Mouse (Mus musculus) heart, postnatal 0 days (tissue): ENCODE measurements around the gene Slc20a1. TPM values are rescaled to one million over a fixed set of nuclear protein-coding genes. Genes with fewer than 3 reads are reported as not detected.

ENCODE experiments used
- ATAC-seq: fragments of 200-750 bp; cut with Nextera tagmentation; 2 replicates; pipeline ENCODE4 v1.8.0; 2017; ENCODE audit warnings: low read depth, moderate number of reproducible peaks, moderate library complexity; ENCODE audit not compliant: insufficient read depth
- DNase-seq: peaks from one replicate; pipeline ENCODE4 v3.0.0-alpha.2; 2016; ENCODE audit warnings: low spot score
- H3K27ac ChIP-seq: fragments of 300-500 bp; sonication (generic); 2 replicates; pipeline ENCODE4 v1.5.1; 2014; ENCODE audit warnings: low read depth, mild to moderate bottlenecking
- H3K27me3 ChIP-seq: fragments of 300-500 bp; sonication (generic); 2 replicates; pipeline ENCODE4 v1.6.1; 2014; ENCODE audit warnings: low read length, mixed read lengths; ENCODE audit not compliant: control insufficient read depth, insufficient read depth
- H3K36me3 ChIP-seq: fragments of 300-500 bp; sonication (generic); replicated peaks from 2 replicates; pipeline ENCODE4 v1.6.1; 2014; ENCODE audit warnings: low read length, mixed read lengths; ENCODE audit not compliant: control insufficient read depth, insufficient read depth
- H3K4me1 ChIP-seq: fragments of 300-500 bp; sonication (generic); 2 replicates; pipeline ENCODE4 v1.6.1; 2014; ENCODE audit warnings: antibody characterized with exemption; ENCODE audit not compliant: control insufficient read depth, insufficient read depth
- H3K4me2 ChIP-seq: fragments of 300-500 bp; sonication (generic); 2 replicates; pipeline ENCODE4 v1.6.1; 2014; ENCODE audit warnings: low read depth, mild to moderate bottlenecking, low read length, moderate library complexity
- H3K4me3 ChIP-seq: fragments of 300-500 bp; sonication (generic); 2 replicates; pipeline ENCODE4 v1.5.1; 2014; ENCODE audit warnings: low read depth, low read length
- H3K9ac ChIP-seq: fragments of 300-500 bp; sonication (generic); replicated peaks from 2 replicates; pipeline ENCODE4 v1.6.1; 2014; ENCODE audit warnings: low read depth, low read length, mixed read lengths
- H3K9me3 ChIP-seq: fragments of 300-500 bp; sonication (generic); replicated peaks from 2 replicates; pipeline ENCODE4 v1.6.1; 2016; ENCODE audit warnings: low read length; ENCODE audit not compliant: control insufficient read depth
- CTCF ChIP-seq: IDR thresholded peaks from 2 replicates; pipeline ENCODE4 v1.5.1; 2016; ENCODE audit warnings: antibody characterized with exemption, control low read depth, low read depth
- EP300 ChIP-seq: IDR thresholded peaks from 2 replicates; pipeline ENCODE4 v1.6.1; 2016; ENCODE audit warnings: antibody characterized with exemption, low read depth
- WGBS: fragments of 180-500 bp; shearing (Covaris S2); extraction: QIAGEN DNeasy Blood & Tissue Kit; methylation state at CpG from one replicate; pipeline ENCODE4 v1.1.7; 2014; 5-methylcytosine and 5-hydroxymethylcytosine counted together
- polyA plus RNA-seq: library from polyadenylated mRNA; unstranded; fragments of >200 nt; fragmentation: Nextera tagmentation; extraction: Ambion mirVana; gene quantifications from 2 replicates; pipeline ENCODE4 v1.2.1, GENCODE M21; 2015
- total RNA-seq: library from RNA; depleted of rRNA; stranded (reverse); fragments of >200 nt; gene quantifications from 2 replicates; pipeline ENCODE4 v1.2.3, GENCODE M21; 2014; ENCODE audit warnings: low replicate concordance

Gene Slc20a1
- total and polyA plus RNA-seq, 2 experiments from 2014 or later = 8.7 to 37.1 TPM

DNA sequence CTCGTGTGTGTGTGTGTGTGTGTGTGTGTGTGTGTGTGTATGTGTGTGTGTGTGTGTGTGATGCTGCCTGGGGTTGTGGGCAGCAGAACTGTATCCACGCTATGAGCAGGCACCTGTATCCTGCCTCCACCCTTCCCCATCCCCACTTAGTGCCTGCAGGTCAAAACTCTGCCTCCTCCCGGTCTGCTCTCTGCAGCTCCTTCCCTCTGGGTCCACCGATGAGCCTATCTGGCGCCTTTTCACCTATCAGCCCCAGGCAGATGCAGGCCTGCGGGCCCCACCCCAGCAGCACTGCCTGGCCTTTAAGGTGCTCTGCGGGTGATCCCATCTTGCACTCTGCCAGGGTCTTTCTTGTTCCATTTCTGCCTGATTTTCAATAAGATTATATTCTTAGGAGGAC is 29.1 kb downstream of the Slc20a1 start:
- Histone ChIP-seq H3K4me3 (no peak overlapping the region), H3K9me3 (0 out of 2 replicates have a peak, but pooled peaks cover 6% of the 10 kb centered on the region), H3K36me3 (no peaks in the 10 kb centered on the region), H3K4me2 (no peak overlapping the region), H3K27ac (no peak overlapping the region), H3K9ac (no peak overlapping the region), H3K27me3 (no peaks in the 10 kb centered on the region), H3K4me1 (no peaks in the 10 kb centered on the region)
- WGBS = 65% methylated on average over 6 of the region's 7 CpGs
- TF ChIP-seq CTCF (no peak), EP300 (no peak)
- no peak for ATAC-seq
- no peak for DNase-seq

GRCm38 (mm10) chr2:129228571-129228970 is 30.0 kb downstream of the Slc20a1 start:
- no peak for ATAC-seq
- Histone ChIP-seq H3K4me3 (no peak overlapping the region), H3K27ac (no peak overlapping the region), H3K36me3 (no peaks in the 10 kb centered on the region), H3K4me2 (no peak overlapping the region), H3K4me1 (no peaks in the 10 kb centered on the region), H3K9ac (no peak overlapping the region), H3K9me3 (0 out of 2 replicates have a peak, but pooled peaks cover 6% of the 10 kb centered on the region), H3K27me3 (no peaks in the 10 kb centered on the region)
- TF ChIP-seq CTCF = no peak
- no peak for TF ChIP-seq EP300
- DNase-seq = no peak
- 87% methylated on average over 4 of the region's 4 CpGs for WGBS

- Histone ChIP-seq H3K27ac (no peak overlapping the region), H3K4me3 (no peak overlapping the region), H3K36me3 (no peaks in the 10 kb centered on the region), H3K4me1 (no peaks in the 10 kb centered on the region), H3K4me2 (no peak overlapping the region), H3K27me3 (no peaks in the 10 kb centered on the region), H3K9ac (no peak overlapping the region), H3K9me3 (0 out of 2 replicates have a peak, but pooled peaks cover 6% of the 10 kb centered on the region)
- ATAC-seq = no peak
- 92% methylated on average over 7 of the region's 7 CpGs for WGBS
- no peak for DNase-seq
- TF ChIP-seq CTCF (no peak), EP300 (no peak)
These were observed 30.8 kb downstream of the Slc20a1 start for GRCm38 (mm10) chr2:129229316-129229715.

GRCm38 (mm10) chr2:129232023-129232422 is 33.5 kb downstream of the Slc20a1 start:
- WGBS = 50% methylated on average over 4 of the region's 4 CpGs
- no peaks in the 10 kb centered on the region for H3K36me3 ChIP-seq
- no peaks in the 10 kb centered on the region for H3K27me3 ChIP-seq
- no peak for DNase-seq
- TF ChIP-seq CTCF = no peak
- TF ChIP-seq EP300 = no peak
- no peak for ATAC-seq
- 0 out of 2 replicates have a peak, but pooled peaks cover 6% of the 10 kb centered on the region for H3K9me3 ChIP-seq
- H3K4me3 ChIP-seq = no peak overlapping the region
- no peak overlapping the region for H3K4me2 ChIP-seq
- H3K27ac ChIP-seq = no peak overlapping the region
- no peaks in the 10 kb centered on the region for H3K4me1 ChIP-seq
- no peak overlapping the region for H3K9ac ChIP-seq

DNA sequence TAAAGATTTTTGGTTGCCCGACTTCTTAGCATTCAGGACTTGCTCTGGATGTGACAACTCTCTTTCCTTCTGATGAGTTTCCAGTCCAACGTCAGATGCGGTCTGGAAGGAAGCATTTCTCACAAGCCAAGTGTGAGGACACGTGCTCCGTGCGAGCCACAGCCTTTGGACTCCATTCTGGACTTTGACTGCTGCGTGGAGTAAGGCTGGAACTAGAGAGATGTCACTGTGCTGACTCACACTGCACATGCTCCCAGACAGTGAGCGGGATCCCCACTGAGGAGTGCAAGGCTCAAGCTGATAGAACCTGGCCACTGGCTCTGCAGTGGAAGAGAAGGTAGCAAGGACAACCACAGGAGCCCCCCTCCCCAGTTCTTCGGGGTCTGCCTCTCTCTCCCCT is 33.9 kb downstream of the Slc20a1 start:
- H3K27me3 ChIP-seq = no peaks in the 10 kb centered on the region
- no peak overlapping the region for H3K27ac ChIP-seq
- TF ChIP-seq EP300 (no peak), CTCF (no peak)
- no peak overlapping the region for H3K4me2 ChIP-seq
- ATAC-seq (no peak), DNase-seq (no peak)
- no peaks in the 10 kb centered on the region for H3K4me1 ChIP-seq
- H3K36me3 ChIP-seq = no peaks in the 10 kb centered on the region
- WGBS = 74% methylated on average over 9 of the region's 9 CpGs
- H3K9ac ChIP-seq = no peak overlapping the region
- 0 out of 2 replicates have a peak, but pooled peaks cover 6% of the 10 kb centered on the region for H3K9me3 ChIP-seq
- no peak overlapping the region for H3K4me3 ChIP-seq

GRCm38 (mm10) chr2:129233218-129233617 is 34.7 kb downstream of the Slc20a1 start:
- 89% methylated on average over 1 of the region's 1 CpGs for WGBS
- H3K27ac ChIP-seq = no peak overlapping the region

More at GRCm38 (mm10) chr2:129233218-129233617, 34.7 kb downstream of the Slc20a1 start:
- no peaks in the 10 kb centered on the region for H3K4me1 ChIP-seq
- no peak overlapping the region for H3K9ac ChIP-seq
- TF ChIP-seq EP300 = no peak
- H3K27me3 ChIP-seq = no peaks in the 10 kb centered on the region
- H3K4me3 ChIP-seq = no peak overlapping the region
- 0 out of 2 replicates have a peak, but pooled peaks cover 6% of the 10 kb centered on the region for H3K9me3 ChIP-seq
- no peaks in the 10 kb centered on the region for H3K36me3 ChIP-seq
- H3K4me2 ChIP-seq = no peak overlapping the region
- ATAC-seq (no peak), DNase-seq (no peak)
